Mouse (Mus musculus) lung, postnatal 0 days (tissue): Measurements from ENCODE around the gene Fam76a. TPM values are rescaled to one million over a fixed set of nuclear protein-coding genes. Genes with fewer than 3 reads are reported as not detected.
"Not testable (repeated sequence)": the region's sequence is repeated elsewhere in the genome, so short reads cannot be mapped to it uniquely, and the experiment has no call there.

ENCODE experiments used
- ATAC-seq: fragments of 200-750 bp; cut with Nextera tagmentation; 2 replicates; pipeline ENCODE4 v1.8.0; 2017; ENCODE audit warnings: moderate library complexity
- DNase-seq: peaks from one replicate; pipeline ENCODE4 v3.0.0-alpha.2; 2016; ENCODE audit warnings: low spot score
- H3K27ac ChIP-seq: fragments of 300-500 bp; sonication (generic); 2 replicates; pipeline ENCODE4 v1.5.1; 2014; ENCODE audit warnings: antibody characterized with exemption, mild to moderate bottlenecking, low read length, mixed read lengths
- H3K27me3 ChIP-seq: fragments of 300-500 bp; sonication (generic); replicated peaks from 2 replicates; pipeline ENCODE4 v1.6.1; 2014; ENCODE audit warnings: low read length, mixed read lengths; ENCODE audit not compliant: insufficient read depth
- H3K36me3 ChIP-seq: fragments of 300-500 bp; sonication (generic); 2 replicates; pipeline ENCODE4 v1.6.1; 2014; ENCODE audit warnings: low read length, mixed read lengths; ENCODE audit not compliant: insufficient read depth
- H3K4me1 ChIP-seq: fragments of 300-500 bp; sonication (generic); 2 replicates; pipeline ENCODE4 v1.6.1; 2014; ENCODE audit warnings: antibody characterized with exemption, low read depth, low read length, mixed read lengths; ENCODE audit not compliant: insufficient read depth
- H3K4me2 ChIP-seq: fragments of 300-500 bp; sonication (generic); replicated peaks from 2 replicates; pipeline ENCODE4 v1.6.1; 2014; ENCODE audit warnings: low read depth, mild to moderate bottlenecking, low read length, moderate library complexity, mixed read lengths
- H3K4me3 ChIP-seq: fragments of 300-500 bp; sonication (generic); 2 replicates; pipeline ENCODE4 v1.5.1; 2014; ENCODE audit warnings: low read depth, low read length
- H3K9ac ChIP-seq: fragments of 300-500 bp; sonication (generic); replicated peaks from 2 replicates; pipeline ENCODE4 v1.6.1; 2014; ENCODE audit warnings: low read depth, mild to moderate bottlenecking
- H3K9me3 ChIP-seq: fragments of 300-500 bp; sonication (generic); 2 replicates; pipeline ENCODE4 v1.6.1; 2016; ENCODE audit warnings: low read length, mixed read lengths
- CTCF ChIP-seq: IDR thresholded peaks from 2 replicates; pipeline ENCODE4 v1.5.1; 2016; ENCODE audit warnings: antibody characterized with exemption, mild to moderate bottlenecking
- EP300 ChIP-seq: IDR thresholded peaks from 2 replicates; pipeline ENCODE4 v1.6.1; 2016; ENCODE audit warnings: antibody characterized with exemption, mild to moderate bottlenecking, control low read depth
- WGBS: fragments of 180-500 bp; shearing (Covaris S2); extraction: QIAGEN DNeasy Blood & Tissue Kit; methylation state at CpG from one replicate; pipeline ENCODE4 v1.1.7; 2014; 5-methylcytosine and 5-hydroxymethylcytosine counted together
- polyA plus RNA-seq: library from polyadenylated mRNA; unstranded; fragments of >200 nt; fragmentation: Nextera tagmentation; extraction: Ambion mirVana; gene quantifications from 2 replicates; pipeline ENCODE4 v1.2.1, GENCODE M21; 2015

Gene Fam76a
- polyA plus RNA-seq, 1 experiment from 2014 or later = 57.6 TPM

DNA sequence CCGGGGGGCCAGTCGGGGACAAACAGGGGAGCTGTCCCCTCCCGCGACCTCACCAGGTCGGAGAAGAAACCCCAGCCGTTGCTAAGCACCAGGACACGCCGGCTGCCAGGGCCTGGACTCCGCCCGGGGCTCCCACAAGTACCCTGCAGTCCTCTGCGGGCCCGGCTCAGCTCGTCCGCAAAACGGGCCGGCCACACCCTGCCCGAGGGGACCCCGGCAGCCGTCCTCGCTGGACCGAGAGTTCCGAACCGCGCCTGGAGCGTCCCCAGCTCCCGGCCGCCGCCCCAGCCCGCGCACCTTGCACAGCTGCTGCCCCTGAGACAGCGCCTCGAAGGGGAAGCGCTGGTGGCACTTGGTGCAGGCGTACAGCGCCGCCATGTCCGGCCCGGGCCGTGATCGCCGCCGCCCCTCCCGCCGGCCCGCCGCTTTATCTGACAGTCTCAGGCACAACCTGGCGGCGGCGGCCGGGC is 262 bp downstream of the Fam76a start:
- ATAC-seq = peak; percentile 52
- peak overlapping the region; percentile 94 for H3K4me3 ChIP-seq
- 0 out of 2 replicates have a peak, but pooled peaks cover under 1% of the 10 kb centered on the region for H3K36me3 ChIP-seq
- H3K27me3 ChIP-seq = no peaks in the 10 kb centered on the region
- DNase-seq = peak; percentile 61
- no peak for TF ChIP-seq EP300
- TF ChIP-seq CTCF = no peak; the same call in 1 of the 2 replicates
- no peaks in the 10 kb centered on the region for H3K9me3 ChIP-seq
- peak overlapping the region; percentile 80 for H3K9ac ChIP-seq
- WGBS = under 1% methylated on average over 25 of the region's 50 CpGs
- H3K4me1 ChIP-seq = peaks cover 4% of the 10 kb centered on the region; the same call in 1 of the 2 replicates
- H3K27ac ChIP-seq = peak overlapping the region; percentile 92
- H3K4me2 ChIP-seq = peak overlapping the region; percentile 74

DNA sequence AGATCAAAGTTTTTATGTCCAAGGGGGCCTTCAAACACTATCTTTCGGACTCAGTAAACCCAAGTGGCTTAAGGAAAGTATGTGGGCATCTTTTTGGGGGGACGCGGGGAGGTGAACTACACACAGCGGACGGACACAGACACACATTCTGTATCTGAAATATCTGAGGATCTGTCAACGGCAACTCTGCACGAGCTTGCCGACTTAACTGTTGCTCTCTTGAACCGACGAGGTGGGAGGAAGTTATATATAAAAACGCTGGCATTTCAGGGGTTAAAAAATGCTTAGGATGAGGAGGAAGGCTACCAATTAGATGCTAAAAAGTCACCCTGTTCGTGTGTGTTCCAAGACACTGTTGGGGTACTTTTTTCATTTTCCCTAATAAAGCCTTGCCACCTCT is 870 bp downstream of the Fam76a start:
- H3K4me2 ChIP-seq = peak overlapping the region; percentile 74
- H3K27me3 ChIP-seq = no peaks in the 10 kb centered on the region
- H3K4me1 ChIP-seq = peaks cover 4% of the 10 kb centered on the region; the same call in 1 of the 2 replicates
- no peak for ATAC-seq
- H3K9ac ChIP-seq = peak overlapping the region; percentile 80
- no peaks in the 10 kb centered on the region for H3K9me3 ChIP-seq
- H3K27ac ChIP-seq = 0 out of 2 replicates have a peak overlapping the region, but pooled peaks have one; percentile 92
- 35% methylated on average over 12 of the region's 12 CpGs for WGBS
- peaks cover 4% of the 10 kb centered on the region; the same call in 1 of the 2 replicates for H3K36me3 ChIP-seq
- TF ChIP-seq CTCF (no peak), EP300 (no peak)
- peak overlapping the region; percentile 94 for H3K4me3 ChIP-seq
- DNase-seq = no peak

DNA sequence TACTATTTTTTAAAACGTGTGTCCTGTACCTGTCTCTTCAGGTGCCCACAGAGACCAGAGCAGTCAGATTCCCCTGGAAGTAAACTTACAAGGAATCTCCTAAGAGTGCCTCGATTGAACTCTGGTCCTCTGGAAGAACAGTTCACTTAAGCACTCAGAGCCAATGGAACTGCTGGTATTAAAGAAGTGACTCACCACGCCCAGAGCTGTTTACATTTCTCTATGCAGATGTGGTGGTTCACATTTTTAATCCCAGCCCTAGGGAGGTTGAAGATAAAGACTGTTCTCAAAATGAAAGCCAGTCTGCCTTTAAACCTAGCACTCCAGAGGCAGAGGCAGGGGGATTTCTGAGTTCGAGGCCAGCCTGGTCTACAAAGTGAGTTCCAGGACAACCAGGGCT is 2.2 kb downstream of the Fam76a start:
- Histone ChIP-seq H3K4me2 (no peak overlapping the region), H3K9ac (no peak overlapping the region), H3K27ac (no peak overlapping the region), H3K36me3 (peaks cover 14% of the 10 kb centered on the region; the same call in 1 of the 2 replicates), H3K4me1 (peaks cover 4% of the 10 kb centered on the region; the same call in 1 of the 2 replicates), H3K9me3 (no peaks in the 10 kb centered on the region), H3K27me3 (no peaks in the 10 kb centered on the region), H3K4me3 (no peak overlapping the region)
- DNase-seq = no peak
- 82% methylated on average over 4 of the region's 4 CpGs for WGBS
- no peak for ATAC-seq
- TF ChIP-seq CTCF (no peak), EP300 (no peak)

DNA sequence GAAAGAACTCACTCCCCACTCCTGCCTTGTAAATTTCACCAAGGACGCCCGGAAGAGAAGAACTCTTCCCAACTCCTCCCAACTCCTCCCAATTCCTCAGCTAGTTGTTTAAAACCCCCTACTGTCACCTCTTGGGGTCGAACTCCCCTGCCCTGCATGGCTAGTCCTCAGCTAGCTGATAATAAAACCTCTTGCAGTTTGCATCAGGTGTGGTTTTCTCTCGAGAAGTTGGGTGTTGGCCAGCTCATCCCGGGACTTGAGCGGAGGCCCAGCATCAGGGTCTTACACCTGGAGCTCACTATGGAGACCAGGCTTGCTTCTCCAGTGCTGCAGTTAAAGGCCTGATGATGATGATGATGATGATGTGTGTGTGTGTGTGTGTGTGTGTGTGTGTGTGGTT is 3.9 kb downstream of the Fam76a start:
- H3K27me3 ChIP-seq, H3K27ac ChIP-seq, H3K4me1 ChIP-seq, DNase-seq, H3K9ac ChIP-seq, H3K4me3 ChIP-seq, ATAC-seq, H3K9me3 ChIP-seq, H3K4me2 ChIP-seq: not testable (repeated sequence)
- H3K36me3 ChIP-seq = peaks cover 24% of the 10 kb centered on the region
- WGBS = 85% methylated on average over 6 of the region's 6 CpGs

DNA sequence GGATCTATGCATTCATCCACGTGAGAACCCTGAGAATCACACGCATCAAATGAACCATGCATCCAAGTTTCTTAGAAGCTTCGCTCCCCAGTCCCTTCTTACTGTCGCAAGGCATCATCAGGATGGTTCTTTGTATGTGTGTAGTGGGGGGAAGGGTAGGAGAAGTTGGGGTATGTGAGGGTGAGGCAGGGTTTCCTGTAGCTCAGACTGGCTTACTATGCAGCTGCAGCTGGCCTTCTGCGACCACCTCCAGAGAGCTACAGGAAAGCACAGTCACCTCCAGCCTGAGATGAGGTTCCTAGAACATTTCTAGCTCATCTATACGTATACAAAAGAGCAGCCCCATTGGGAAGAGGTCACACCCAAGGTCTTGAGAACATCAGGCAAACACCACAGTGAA is 10.2 kb downstream of the Fam76a start:
- 78% methylated on average over 6 of the region's 6 CpGs for whole genome bisulfite sequencing
- H3K36me3 ChIP-seq = peaks cover 70% of the 10 kb centered on the region
- H3K9me3 ChIP-seq = no peaks in the 10 kb centered on the region

DNA sequence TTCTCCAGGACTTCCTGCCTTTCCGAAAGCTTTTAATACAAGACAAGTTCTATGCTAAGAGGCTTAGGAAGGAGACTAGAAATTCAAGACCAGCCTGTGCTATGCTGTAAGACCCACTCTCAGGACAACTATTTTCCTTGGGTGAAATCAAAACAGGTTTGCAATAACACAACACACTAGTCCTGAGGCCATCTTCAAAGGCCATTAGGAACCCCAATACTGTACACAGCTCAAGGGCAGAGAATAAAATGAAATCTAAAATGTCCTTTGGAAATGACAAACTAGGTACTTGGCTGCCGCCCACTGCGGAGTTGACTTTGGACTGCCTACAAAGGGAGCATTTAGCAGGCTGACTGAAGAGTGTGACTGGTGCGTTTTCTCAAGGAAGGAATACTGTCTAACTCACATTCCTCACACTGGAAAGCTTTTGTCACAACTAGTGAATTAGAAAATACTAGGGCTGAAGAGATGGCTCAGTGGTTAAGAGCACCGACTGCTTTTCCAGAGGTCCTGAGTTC is 16.5 kb downstream of the Fam76a start:
- ATAC-seq (no peak), DNase-seq (no peak)
- H3K4me3 ChIP-seq = no peak overlapping the region
- no peak overlapping the region for H3K9ac ChIP-seq
- no peaks in the 10 kb centered on the region for H3K4me1 ChIP-seq
- no peak overlapping the region for H3K4me2 ChIP-seq
- H3K9me3 ChIP-seq = no peaks in the 10 kb centered on the region
- 69% methylated on average over 5 of the region's 5 CpGs for WGBS
- H3K27me3 ChIP-seq = no peaks in the 10 kb centered on the region
- no peak for TF ChIP-seq EP300
- TF ChIP-seq CTCF = no peak
- H3K27ac ChIP-seq = peak overlapping the region; percentile 64
- H3K36me3 ChIP-seq = peaks cover 44% of the 10 kb centered on the region

More for the DNA sequence above, 10.2 kb downstream of the Fam76a start:
- Histone ChIP-seq H3K4me1 (no peaks in the 10 kb centered on the region), H3K27me3 (no peaks in the 10 kb centered on the region), H3K4me3 (no peak overlapping the region), H3K9ac (no peak overlapping the region), H3K4me2 (no peak overlapping the region), H3K27ac (no peak overlapping the region)
- DNase-seq (no peak), ATAC-seq (no peak)
- TF ChIP-seq CTCF (no peak), EP300 (no peak)
